Mouse (Mus musculus) embryonic stem cell, embryonic (primary cell): Measurements from ENCODE around the gene Camk2d.

Experiments
- CTCF ChIA-PET, 4 experiments: fragments of 300-600 bp in 2 of 4; fragments of 350-600 bp in 2 of 4; sonication (Branson Sonifier 250); formaldehyde crosslinking; loops; one replicate each; lab custom pipeline; 2022; ENCODE audit warnings: inconsistent platforms in 2 of 4; lab: Charles Lee
- POLR2A ChIA-PET, 4 experiments: fragments of 300-600 bp in 2 of 4; fragments of 350-600 bp in 2 of 4; sonication (Branson Sonifier 250); formaldehyde crosslinking; loops; one replicate each; lab custom pipeline; 2022; ENCODE audit warnings: antibody characterized with exemption in 4 of 4, inconsistent platforms in 1 of 4; lab: Charles Lee

Gene Camk2d

DNA sequence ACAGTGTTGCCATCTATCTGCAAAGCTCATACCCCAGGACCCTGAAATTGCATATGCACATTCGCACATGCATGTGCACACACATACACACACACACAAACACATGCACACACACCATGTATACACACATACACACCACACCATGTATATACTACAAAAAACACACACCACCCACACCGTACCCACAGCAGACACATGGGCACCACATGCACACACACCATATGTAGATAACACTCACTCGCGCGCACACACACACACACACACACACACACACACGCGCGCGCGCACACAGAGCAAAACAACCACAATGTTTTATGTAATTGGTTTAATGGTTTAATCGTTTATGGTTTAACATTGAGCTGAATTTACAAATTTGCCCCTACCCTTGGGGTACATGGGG, 70.9 kb downstream of the Camk2d start:
- ChIA-PET POLR2A (no interaction called here), CTCF (no interaction called here)

DNA sequence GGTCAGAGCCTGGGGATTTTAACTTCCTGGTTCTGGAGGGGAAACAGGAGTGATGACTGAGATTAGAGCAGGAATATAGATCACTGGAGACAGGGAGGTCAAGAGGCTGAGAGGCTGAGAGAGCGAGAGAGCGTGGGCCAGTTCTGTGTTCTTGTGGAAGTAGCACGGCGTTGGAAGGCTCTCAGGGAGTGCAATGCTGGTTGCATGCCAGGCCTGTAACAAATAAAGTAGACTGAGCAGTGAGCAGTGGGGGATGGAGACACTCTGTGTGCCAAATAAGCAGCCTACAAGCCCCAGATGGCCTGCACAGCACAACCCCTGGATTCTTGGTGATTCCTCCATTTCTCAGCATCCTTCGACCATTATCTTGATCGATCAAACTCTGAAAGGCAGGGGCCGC, 71.3 kb downstream of the Camk2d start:
- POLR2A ChIA-PET = no interaction called here
- CTCF ChIA-PET = no interaction called here

DNA sequence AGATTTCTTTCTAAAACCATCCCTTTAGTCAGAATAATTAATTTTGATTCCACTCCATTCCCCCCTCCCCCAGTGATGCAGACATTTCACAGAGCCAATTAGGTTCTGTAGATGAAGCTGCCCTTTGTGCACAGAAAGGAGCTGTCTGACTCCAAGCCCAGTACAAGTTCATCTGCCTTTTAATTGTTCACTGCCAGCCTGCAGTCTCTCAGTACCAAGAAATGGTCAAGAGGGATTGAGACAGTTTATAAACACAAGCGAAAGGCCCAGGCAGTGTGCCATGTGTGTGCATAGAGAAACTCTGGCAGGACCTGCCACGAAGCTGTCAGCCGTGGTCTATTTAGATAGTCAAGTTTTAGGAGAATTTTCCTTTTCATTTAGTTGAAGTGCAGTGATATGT, 72.0 kb downstream of the Camk2d start:
- ChIA-PET CTCF (no interaction called here), POLR2A (no interaction called here)

DNA sequence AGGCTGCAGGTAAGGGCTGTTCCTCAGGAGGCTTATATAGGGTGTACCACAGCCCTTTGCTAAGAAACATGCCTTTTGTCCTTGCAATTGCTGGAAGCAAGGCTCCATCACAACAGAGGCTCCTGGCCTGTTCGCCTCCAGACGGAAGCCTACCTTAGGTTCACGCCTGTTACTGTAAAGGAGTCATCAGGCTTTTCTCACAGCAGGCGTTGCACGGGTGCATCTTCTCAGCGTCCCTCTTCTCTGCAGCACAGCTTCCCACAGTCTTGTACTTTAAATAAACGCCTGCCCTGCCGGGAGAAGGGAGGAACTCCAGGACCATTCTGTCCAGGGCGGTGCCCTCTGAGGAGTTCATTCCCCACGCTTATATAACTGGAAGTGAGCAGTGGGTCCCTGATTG, 72.6 kb downstream of the Camk2d start:
- ChIA-PET CTCF (no interaction called here), POLR2A (no interaction called here)

DNA sequence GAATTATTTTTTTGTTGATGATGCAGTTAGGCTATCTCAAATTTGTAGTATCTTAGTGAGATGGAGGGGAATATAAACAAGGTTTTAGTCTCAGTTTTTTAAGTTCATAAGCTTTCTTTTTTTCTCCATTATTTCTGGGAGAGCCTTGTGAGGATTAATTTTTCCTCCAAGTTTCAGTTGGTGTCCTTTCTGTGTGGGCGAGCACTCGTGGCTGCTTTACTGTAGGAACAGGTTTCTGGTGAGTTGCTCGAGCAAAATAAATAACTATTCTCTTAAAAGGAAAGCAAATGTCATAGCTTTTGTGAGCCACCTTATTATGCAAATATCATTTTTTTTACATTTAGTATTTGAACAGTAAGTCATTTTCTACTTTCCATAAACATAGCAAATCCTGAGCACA, 74.3 kb downstream of the Camk2d start:
- CTCF ChIA-PET = no interaction called here
- POLR2A ChIA-PET = interaction anchor here in 1 of 4 experiments (0.7 to 1.1 kb wide), 2 partner anchors 18 to 80 kb away, joined by 3 read pairs; no protein-coding TSS in a partner anchor

DNA sequence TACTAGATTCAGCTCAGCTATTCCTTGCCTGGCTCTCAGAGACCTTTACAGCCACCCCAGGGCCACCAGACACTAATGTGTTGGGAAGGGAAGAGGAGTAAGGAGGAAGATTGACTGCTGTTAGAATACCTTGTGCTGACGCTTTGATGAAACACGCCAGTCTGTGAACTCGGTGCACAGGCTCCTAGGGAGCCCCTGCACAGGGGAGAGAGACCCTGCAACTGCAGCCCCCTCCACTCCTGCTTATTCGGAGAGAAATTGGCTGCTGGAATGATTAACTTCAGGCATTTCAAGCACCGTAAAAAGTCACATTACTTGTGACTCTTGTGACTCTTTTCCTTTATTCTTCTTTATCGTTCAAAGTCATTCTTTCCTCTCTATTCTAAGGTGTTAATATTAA, 75.2 kb downstream of the Camk2d start:
- ChIA-PET POLR2A (no interaction called here), CTCF (no interaction called here)

DNA sequence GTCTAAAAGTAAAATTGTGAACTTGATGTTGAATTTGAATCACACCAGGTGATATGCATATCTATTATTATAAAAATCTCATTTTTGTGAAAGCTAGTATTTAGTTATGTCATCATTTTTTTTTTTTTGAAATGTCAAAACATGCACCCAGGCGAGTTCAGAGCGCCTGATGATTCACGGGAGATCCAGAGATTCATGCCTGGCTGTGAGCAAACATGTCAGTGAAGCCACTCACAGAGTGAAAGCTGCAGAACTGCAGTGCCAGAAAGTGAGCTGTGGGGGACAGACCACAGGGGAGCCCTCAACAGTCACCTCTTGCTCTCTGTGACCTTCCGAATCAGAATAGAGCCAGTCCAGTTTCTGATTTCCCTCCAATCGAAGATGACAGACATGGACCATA, 84.9 kb downstream of the Camk2d start:
- POLR2A ChIA-PET = no interaction called here
- CTCF ChIA-PET = no interaction called here

DNA sequence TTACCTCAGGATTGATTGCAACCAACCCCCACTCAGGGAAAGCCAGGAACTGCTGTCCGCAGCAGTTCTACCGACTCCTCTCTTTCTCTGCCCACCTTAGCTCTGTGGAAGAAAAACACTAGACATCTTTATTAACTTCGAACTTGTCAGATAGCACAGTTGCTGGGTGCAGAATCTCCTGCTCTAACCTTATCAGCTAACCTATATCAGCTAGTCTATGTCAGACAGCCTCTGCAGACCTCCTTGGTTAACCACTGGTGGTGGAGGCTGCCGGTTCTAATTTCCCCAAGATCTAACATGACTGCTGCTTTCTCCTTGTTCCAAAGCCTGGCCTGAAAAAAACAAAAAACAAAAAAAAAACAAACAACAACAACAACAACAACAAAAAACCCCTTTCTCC, 85.9 kb downstream of the Camk2d start:
- POLR2A ChIA-PET = interaction anchor here in 1 of 4 experiments (0.6 kb wide), 1 partner anchor 85 kb away, joined by 3 read pairs; no protein-coding TSS in a partner anchor
- CTCF ChIA-PET = no interaction called here

DNA sequence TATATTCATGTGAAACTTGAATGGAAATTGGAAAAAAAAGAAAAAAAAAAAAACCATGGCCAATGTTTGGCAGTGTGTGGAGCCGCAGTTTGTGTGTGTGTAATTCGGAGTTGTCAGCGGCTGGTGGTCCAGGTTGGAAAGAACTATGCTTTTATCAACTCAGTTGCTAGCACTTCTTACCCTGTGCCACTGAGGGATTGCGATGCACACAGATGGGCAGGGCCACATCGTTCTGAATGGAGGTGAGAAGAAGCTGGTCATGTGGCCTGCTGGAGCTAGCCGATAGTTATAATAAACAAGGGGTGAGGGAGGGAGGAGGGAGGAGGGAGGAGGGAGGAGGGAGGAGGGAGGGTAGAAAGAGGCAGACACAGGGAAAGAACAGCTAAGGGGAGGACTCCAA, 89.3 kb downstream of the Camk2d start:
- POLR2A ChIA-PET = no interaction called here
- CTCF ChIA-PET = interaction anchor here in 1 of 4 experiments (1.4 kb wide), 1 partner anchor 86 kb away, joined by 4 read pairs; no protein-coding TSS in a partner anchor

DNA sequence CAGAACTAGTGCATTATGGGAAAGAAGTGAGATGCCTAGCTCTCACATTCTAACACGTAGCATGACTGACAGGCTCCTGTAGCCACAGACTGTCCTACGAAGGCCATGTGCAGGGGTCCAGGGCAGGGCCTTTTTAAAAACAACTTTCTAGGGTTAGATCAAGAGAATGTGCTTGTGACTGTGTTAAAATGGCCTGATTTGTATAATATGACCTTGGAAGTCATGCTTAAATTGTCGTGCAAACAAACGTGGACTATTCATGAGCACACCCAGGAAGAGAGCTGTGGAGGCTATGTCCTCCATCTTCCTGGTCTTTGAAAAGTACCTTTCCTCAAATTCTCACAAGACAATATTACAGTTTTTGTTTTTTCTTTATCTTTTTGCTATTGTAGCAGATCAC, 91.0 kb downstream of the Camk2d start:
- ChIA-PET CTCF (no interaction called here), POLR2A (no interaction called here)

DNA sequence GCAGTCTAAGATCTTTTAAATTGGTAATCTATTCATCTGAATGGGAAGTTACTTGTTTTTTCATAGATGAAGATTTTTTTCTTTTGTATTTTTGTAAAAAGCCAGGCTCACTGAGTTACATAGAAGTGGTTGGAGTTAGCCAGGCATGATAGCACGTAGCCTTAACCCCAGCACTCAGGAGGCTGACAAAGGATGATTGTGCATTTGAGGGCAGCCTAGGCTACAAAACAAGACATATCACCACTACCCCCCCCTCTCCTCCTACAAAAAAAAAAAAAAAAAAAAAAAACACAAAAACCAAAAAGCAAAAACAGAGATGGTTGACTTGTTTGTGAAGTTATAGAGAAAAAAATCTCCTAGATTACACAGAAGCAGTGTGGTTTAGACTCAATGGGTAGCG, 92.4 kb downstream of the Camk2d start:
- ChIA-PET POLR2A (no interaction called here), CTCF (no interaction called here)

DNA sequence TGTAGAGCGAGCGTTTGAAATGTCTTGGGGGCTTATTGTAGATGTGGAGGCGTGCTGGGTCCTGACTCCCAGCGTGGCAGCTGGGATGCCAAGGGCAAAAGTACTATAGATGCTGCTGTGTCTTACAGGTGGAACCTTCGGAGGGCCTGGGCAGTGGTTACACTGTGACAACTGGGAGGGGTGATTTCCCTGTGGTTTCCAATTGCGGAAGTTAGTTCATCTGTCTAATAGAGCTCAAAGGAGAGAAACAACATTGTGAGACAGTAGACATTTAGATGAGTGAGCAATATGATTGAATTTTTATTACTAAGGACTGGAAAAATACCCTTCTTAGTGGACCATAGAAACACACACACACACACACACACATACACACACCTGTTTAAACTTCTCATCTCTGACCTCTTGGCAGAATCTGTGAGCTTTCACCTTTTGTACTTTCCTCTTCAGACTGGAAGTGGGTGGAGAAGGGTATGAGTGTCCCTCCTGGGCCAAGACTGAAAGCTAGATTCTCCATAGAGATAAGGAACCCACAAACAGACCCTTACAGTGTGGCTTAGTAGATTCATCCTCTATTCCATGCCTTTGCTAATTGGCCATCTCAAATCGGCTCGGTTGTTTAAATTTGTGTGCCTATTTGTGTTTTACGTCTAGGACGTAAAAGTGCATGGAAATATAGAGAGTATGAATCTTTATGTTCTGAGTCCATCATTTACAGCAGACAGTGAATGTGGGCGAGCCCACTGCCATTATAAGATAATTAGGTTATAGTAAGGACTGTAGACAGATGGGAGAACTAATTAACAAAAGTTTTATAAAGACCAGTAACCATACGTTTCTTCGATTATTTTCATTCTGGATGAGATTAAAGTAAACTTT, 94.8 kb downstream of the Camk2d start:
- POLR2A ChIA-PET = interaction anchor here in 1 of 4 experiments (1.0 kb wide), 1 partner anchor 11 kb away, joined by 3 read pairs; no protein-coding TSS in a partner anchor

DNA sequence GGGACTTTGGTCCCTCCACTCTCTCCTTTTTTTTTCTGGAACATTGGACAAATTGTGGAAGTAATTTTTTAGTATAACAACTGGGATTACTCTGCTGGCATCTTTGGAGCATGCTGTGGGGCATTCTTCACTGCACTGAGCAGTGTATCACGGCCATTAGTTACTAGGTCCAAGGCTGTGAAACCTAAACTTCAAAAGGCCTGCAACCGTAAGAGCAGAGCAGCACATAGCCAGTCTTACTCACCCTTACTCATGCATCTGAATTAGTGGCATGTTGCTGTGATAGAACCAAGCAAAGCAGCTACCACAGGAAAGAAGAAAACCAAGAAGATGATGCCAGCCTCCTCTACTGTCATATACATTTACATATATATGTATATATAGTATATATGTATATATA, 95.5 kb downstream of the Camk2d start:
- POLR2A ChIA-PET = interaction anchor here in 1 of 4 experiments (1.0 kb wide), 1 partner anchor 10 kb away, joined by 3 read pairs; no protein-coding TSS in a partner anchor
- CTCF ChIA-PET = no interaction called here

More for the DNA sequence above, 94.8 kb downstream of the Camk2d start:
- CTCF ChIA-PET = interaction anchor here in 1 of 4 experiments (0.6 kb wide), 1 partner anchor 149 kb away, joined by 3 read pairs; no protein-coding TSS in a partner anchor

DNA sequence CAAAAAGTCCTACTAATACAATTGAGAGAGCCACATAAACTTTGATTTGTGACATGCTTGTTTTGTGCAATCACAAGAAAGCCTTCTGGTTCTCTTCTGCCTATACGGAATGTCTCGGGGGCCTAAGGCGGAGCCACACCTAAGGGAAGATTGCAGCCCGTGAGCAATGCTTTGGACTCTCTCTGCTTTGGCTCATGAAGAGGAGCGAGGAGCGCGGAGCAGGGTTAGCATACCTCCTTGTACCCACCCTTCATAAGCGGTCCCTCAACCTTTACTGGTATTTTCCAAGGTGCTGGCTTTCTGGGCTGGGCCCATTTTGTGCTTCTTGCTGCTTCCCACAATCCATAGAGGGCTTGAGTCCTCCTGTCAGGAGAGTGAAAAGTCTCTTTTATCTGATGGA, 96.7 kb downstream of the Camk2d start:
- POLR2A ChIA-PET = interaction anchor here in 1 of 4 experiments (0.8 kb wide), 1 partner anchor 95 kb away, joined by 3 read pairs; no protein-coding TSS in a partner anchor
- CTCF ChIA-PET = no interaction called here

DNA sequence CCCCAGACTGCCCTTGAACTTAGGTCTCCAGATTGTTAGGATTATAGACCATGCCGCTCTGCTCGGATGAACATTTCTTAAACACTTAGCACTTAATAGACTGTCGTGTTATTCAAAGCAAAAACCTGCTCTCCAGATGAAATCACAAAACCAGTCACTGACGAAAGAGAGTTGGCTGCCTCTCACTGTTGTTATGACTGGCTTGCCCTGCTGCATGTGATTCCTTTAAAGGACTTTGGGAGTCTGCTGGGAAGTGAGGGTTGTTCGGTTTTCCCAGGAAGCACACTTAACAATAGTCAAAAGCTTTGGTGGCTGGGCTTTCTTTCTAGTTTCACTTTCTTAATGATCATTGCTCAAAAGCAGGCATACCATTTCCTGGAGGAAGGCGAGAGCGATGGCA, 97.2 kb downstream of the Camk2d start:
- POLR2A ChIA-PET = no interaction called here
- CTCF ChIA-PET = no interaction called here

DNA sequence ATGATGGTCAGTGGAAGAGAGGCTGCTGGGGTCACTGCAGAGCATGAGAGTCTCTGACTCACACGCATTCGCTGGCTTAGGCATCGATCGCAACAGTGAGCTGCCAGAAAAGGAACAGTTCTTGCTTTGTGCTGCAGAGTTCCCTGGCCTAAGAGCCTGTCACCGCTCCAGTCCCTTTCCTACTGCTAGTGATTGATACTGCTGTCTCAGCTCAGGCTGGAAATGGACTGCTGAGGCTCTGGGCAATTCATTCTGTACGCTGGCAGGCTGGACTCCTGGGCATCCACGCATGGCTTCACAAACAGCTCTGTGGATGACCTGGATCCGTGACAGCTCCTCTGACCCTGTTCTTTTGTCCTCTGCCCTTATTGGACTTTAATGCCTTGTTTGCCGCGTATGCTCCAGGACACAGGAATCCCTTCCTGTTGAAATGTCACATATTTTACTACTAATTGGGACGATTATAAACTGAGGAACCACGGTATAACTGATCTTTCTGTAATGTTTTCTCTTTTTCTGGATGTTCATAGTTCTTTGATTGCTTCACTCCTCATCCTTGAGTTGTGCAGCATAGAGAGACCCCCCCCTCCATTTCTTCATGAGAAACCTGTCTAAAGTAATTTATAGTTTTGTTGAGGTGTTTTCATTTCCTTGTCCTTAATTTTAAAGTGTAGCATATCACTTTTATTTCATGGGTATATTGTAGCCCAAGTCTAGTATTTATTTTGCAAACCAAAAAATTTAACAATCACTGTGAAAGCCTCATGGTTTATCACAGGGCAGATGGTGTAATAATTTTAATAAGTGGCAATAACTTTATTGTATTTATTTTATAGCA, 99.6 kb downstream of the Camk2d start:
- ChIA-PET CTCF (no interaction called here), POLR2A (no interaction called here)

DNA sequence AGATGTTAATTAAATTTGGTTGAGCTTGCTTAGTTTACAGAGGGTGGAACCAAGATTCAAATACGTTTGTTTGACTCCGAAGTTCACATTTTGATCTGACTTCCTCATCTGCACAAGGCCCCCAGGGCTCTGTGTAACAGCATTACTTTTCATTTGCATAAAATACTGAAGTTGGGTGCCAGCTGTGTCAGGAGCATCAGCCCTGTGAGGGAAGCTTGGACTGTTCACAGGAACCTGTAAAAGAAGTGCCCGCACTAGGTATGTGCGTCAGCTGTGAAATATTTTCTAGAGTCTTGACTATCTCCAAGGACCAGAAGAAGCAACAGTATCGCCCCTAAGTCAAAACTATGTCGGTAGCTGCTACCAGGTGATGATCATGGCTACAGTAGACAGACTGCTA, 100.5 kb downstream of the Camk2d start:
- ChIA-PET POLR2A (no interaction called here), CTCF (no interaction called here)

DNA sequence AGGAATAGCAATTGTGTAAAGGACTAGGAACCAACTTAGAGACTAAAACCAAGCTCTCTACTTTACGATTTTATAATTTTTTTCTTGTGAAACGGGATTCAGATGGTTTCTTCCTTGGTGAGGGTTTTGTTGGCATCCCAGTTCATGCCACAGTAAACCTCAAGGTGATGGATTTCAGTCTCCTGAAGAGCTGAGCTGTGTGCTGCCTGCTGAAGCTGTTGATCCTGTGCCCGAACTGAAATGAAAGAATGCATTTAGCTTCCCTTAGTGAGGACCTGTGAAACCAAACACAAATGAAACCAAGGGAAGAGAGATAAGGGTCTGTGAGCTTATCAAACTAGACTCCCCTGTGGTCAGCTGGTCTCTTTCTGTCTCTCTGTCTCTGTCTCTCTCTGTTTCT, 103.6 kb downstream of the Camk2d start:
- ChIA-PET POLR2A (no interaction called here), CTCF (no interaction called here)

DNA sequence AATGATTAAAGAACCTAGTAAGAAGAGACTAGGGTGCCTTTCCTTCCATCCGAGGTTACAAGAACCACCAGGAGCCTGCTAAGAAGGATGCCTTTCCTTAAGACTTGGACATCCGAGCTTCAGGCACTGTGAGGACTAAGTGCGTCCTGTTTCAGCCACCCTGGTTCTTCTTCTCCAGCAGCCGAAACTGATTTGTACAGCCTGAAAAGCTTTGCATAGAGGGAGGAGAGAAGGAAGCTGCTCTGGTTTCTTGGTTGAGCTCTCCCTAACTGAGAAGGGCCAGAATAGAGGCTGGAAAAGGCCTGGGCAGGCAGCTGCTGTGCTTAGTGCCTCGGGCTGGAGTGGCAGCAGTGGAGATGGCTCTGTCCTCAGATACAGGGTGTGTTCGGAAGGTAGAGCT, 105.0 kb downstream of the Camk2d start:
- POLR2A ChIA-PET = interaction anchor here in 2 of 4 experiments (0.5 to 0.8 kb wide), 3 partner anchors 10 to 1917 kb away, joined by 3 to 4 read pairs (median 3); no protein-coding TSS in a partner anchor
- CTCF ChIA-PET = no interaction called here

DNA sequence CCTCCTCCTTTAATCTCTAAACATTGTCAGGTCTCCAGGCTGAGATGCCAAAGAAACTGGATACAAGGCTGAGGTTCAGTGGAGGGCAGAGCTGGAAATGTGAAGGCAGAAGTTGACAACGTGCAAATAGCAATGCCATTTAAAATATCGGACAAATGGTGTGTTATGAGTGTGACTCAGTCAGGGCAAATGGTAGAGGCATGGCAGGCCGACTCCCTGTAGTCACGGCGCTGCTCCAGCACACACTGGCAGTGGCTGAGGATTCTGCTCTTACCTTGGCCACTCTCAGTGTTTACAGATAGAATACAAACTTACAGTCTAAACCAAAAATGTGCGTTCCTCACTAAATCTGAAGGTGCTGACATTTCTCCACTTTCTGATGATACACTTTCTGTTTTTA, 105.5 kb downstream of the Camk2d start:
- CTCF ChIA-PET = no interaction called here

More for the DNA sequence above, 105.5 kb downstream of the Camk2d start:
- POLR2A ChIA-PET = interaction anchor here in 2 of 4 experiments (0.5 to 0.8 kb wide), 2 partner anchors 10 to 163 kb away, joined by 3 read pairs; no protein-coding TSS in a partner anchor
